Mouse (Mus musculus) heart, adult 8-10 months (tissue): ENCODE measurements around the gene Klk13. TPM values are rescaled to one million over a fixed set of nuclear protein-coding genes. Genes with fewer than 3 reads are reported as not detected.
"Not testable (repeated sequence)": the region's sequence is repeated elsewhere in the genome, so short reads cannot be mapped to it uniquely, and the experiment has no call there.

Source experiments
- DNase-seq: peaks from one replicate; pipeline ENCODE4 v3.0.0; 2022; ENCODE audit warnings: low spot score
- total RNA-seq, 4 experiments: library from RNA; stranded (reverse); gene quantifications; 2 replicates each; pipeline ENCODE4 v1.2.4; 2022

Klk13 gene
- total RNA-seq = not detected

DNA sequence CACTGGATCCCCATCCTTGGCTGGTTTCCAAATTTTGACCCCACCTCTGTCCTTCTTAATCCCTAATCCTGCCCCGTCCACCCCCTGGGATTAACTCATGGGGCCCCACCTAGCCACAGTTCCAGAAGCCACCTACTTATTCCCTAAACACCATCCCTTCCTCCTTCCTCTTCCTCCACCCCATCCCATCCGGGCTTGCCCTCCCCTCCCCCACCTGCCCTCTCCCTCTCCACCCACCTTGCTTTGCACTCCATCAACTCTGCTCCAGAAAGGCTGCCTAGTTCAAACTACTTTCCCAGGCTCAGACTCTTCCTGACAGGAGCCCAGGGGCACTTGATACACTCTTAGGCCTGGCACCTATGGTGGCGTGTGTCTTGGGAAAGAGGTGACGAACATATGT lies at the start of gene Klk13:
Gene Klk13 (plus strand): TSS at position 301 of the 400 bp plus-strand sequence.
- no peak for DNase-seq

DNA sequence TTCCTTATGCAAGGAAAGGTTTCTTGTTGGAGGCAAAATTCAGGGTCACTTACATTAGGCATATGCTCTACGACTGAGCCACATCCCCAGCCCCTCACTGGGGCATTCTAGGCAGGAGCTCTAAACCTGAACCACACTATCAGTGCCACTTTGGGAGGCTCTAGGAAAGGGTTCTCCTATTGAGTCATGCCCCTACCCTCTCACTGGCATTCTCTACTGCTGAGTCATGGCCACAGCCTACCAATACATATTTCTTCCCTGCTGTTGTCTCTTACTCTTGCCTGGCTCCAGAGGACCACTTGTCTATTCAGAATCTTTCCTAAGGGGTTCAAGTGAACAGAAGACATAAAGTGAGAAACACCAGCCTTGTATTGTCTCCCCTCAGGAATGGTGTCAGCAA lies 49.6 kb upstream of the Klk13 start:
- no peak for DNase-seq

DNA sequence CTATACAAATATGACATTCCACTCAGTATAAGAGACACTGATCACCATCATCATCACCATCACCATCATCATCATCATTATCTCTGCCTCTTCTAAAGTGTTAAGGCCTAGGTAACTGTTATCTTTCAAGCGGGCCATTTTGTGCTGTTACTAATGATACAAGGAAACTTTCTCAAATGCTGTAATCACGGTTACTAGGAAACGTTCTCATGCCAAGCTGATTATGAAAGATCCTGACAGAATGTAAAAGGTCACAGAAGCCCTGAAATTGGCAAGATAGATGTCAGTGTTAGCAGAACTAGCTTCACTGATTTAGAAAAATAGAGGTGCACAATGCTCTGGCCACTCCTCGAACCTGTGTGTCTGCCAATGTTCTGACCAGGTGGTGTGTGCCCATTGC lies 45.1 kb upstream of the Klk13 start:
- DNase-seq = not testable (repeated sequence)

DNA sequence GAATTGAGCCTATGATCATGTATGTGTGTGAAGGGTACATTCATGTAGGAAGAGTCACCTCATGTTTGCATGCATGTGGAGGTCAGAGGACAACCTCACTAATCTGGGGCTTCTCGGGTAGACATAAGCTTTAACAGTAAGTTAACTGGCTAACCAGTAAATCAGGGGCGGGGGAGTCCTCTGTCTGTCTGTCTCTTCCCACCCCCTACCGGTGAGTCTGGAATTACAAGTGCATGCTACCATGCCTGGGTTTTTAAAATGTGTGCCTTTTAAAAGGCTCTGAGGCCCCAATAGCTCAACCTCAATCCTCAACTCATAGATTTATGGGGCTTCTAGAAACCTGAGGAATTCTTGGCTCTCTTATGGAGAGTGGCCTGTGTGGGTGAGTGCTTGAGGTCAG lies 43.8 kb upstream of the Klk13 start:
- no peak for DNase-seq

DNA sequence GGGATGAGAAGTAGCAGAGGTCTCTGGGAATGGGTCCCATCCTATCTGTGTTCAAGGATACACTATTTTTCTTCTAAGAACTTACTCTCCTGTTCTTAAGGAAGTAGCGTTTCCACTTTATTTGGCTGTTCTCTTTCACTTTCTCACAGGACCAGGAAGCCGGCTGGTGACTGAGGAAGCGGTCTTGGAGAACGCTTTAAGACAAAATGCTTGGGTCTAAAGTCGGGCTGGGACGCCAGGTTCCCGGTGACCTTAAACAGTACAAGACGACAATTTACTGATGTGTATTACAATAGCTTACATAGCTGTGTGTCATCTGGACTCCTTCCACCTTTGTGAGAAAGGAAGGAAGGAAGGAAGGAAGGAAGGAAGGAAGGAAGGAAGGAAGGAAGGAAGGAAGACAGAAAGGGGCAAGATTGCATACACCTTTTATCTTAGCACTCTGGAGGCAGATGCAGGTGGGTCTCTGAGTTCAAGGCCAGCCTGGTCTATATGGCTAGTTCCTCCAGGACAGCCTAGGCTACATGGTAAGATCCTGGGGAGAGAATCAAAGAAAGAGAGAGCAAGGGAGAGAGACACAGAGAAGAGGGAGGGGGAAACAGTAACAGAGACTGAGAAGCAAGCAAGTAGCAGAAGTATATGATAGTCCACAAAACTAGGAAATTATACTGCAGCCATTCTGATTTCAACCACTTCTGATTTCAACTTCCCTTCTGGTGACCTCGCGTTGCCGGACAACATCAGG lies 41.1 kb upstream of the Klk13 start:
- DNase-seq = no peak

DNA sequence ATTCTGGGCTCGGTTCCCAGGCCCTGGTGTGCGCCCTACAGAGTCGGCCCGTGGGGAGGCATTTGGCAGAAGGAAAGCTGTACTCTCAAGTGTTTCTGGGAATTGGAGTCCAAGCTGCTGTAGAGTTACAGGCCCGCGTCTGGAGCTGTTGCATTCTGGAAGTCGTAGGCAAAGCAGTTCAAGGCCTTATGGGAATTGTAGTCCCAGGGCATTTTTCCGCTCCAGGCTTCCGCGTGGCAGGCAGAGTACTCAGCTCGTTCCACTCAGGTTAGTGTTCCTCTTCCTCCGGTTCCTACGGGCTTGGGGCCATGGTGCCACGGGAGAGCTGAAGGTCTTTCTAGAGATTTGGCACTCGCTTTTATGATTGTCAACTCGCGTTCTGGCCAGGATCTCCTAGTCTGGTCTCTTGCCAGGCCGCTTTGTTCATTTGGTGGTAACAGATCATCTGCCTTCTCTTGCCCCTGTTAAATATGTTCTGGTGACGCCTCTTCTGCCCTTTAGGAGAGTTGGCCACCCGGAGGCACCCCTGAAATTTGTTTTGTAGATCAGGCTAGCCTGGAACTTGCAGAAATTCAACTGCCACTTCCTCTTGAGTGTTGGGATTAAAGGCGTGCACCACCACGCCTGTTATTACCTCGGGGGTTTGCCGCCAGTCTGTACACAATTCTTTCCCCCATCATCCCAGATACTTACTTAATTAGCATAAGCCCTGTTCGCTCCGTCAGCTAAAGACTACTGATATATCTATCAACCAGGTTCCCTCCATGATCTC lies 40.4 kb upstream of the Klk13 start, which contains the start of gene Ctu1:
Gene Ctu1 (plus strand): TSS at position 208 of the 772 bp plus-strand sequence.
- DNase-seq = peak; percentile 97

DNA sequence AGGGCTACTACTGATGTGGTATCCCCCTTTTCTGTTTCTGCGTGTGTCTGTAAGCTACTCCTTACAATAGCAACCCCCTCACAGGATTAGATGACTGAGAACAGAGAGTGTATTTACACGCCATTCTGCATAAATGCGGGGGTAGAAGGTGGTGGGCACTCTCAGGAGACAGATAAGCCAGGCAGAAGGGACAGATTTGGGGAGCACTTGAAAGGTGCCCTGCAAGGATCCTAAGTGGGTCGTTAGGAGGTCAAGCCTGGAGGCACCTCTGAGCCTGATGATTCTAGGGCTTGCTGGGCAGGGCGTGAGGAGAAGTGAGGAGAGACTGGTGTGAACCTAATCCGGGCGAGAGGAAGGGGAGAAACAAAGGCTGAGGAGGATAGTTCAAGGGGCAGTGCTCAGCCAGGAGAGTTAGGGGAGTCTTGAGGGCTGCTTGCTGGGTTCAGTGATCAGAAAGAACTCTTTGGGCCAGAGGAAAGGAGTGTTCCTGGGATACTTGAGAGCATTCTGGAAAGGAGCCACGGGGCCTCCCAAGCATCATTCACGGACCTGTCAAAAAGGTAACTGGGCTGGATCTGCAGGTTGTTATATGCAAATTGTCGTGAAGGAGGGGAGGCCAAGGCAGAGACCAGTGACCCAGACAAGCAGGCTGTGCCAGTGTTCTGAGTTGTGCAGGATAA lies 39.6 kb upstream of the Klk13 start:
- DNase-seq = no peak

DNA sequence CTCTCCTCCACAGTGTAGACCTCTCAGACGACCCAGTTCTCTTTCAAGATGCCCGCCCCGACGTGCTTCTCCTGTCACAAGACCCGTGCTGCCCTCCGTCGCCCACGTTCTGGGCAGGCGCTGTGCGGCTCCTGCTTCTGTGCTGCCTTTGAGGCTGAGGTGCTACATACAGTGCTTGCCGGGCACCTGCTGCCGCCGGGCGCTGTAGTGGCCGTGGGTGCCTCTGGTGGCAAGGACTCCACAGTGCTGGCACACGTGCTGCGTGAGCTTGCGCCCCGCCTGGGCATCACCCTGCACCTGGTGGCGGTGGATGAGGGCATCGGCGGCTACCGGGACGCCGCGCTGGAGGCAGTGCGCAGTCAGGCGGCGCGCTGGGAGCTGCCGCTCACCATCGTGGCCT lies 37.3 kb upstream of the Klk13 start:
- no peak for DNase-seq

DNA sequence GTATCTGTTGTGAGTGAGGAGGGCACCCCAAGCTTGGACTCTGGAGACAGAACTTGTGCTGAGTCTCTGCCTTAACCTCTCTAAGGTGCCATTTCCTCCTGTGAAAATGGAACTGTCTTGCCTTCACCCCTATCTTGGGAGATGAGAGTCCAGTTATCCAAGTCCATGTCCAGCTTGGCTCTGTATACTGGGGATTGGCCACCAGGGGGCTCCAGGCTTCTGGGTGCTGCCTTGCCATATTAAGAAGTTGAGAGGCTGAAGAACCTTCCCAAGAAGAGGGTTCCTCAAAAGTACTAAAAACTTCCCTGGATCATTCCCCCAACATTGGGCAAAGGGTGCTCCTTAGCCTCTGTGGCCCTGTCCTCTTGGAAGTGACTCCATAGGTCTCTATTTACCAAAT lies 33.9 kb upstream of the Klk13 start:
- no peak for DNase-seq

DNA sequence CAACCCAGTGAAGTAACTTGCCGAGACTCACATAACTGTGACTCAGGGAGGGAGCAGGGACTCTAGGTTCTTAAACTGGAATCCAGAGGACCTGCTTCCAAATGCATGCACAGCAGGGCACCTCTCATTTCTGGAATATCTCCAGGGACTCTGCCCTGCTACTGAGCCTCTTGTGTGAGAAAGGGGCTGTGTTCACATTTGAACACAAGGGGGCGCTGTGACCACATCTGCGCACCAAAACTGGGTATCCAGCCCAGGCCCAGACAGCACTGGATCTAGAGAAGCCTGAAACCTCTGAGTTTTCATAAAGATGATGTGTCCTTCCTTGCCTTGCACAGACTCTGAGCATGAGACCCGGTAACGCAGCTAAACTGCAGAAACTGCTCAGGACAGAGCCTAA lies 31.4 kb upstream of the Klk13 start:
- peak; percentile 58 for DNase-seq

DNA sequence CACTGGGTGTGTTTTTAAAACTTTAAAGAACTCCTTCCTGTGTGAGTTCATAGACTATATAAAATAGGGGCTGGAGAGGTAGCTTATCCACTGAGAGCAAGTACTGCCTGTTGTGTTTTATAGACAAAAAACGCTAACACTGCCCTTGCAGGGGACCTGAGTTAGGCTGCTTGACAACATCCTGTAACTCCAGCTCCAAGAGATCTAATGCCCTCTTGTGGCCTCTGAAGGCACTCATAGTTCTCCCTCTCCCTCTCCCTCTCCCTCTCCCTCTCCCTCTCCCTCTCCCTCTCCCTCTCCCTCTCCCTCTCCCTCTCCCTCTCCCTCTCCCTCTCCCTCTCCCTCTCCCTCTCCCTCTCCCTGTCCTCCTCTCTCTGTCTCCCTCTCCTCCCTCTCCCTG lies 29.9 kb upstream of the Klk13 start:
- not testable (repeated sequence) for DNase-seq

DNA sequence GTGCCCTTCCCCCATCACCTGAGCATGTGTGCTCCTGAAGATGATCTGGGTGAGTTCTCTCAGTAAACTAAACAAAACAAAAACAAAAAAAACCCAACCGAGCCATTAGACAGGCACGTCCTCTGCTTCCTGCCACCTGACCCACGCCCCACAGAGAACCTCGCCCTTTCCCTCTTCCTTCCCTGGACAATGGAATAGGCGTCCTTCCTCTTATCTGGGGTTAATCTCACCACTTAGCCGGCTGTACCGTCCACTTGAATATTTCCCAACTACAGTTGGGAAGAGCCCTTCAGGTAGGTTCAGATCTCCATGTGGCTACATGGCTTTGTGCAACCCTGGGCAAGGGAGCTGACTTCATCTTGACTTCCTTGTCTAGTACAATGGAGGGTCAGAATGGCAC lies 27.3 kb upstream of the Klk13 start:
- peak; percentile 41 for DNase-seq

DNA sequence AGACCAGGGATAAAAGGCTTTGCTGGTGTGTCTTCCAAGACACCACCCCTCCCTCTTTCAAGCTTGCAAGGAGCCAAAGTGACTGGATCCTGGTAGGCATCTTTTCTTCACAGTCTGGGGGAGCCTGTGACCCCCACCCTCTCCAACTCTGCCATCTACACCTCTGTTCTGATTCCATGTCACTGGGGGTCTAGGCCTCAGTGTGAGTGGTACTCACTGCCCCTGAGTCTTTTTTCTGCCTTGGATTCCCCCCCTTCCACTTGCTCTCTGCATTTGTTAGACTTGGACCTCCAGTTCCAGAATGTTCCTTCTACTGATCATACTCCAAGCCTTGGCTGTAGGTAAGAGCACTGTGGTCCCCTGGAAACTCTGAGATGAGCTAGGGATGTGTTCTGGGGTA lies 22.2 kb upstream of the Klk13 start, which contains the start of gene Klk14:
Gene Klk14 (plus strand): TSS at position 301 of the 400 bp plus-strand sequence.
- no peak for DNase-seq

DNA sequence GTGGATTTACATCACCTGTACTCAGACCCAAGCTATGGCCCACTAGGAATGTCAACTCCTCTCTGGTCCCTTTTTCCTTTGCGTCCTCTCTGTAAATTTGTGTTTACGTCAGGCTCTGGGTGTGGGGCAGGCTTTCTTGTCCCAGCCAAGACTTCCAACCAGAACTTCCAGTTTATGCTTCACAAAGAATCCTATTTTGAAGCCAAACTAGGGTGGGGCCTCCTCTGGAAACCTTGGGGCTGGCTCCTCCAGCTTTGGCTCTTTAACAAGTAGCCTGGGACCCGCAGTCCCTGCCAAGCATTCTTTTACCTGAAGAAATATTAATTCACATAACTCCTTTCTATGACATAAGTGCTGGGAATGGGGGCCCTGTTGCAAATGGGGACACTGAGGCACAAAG lies 2.3 kb upstream of the Klk13 start:
- DNase-seq = no peak

DNA sequence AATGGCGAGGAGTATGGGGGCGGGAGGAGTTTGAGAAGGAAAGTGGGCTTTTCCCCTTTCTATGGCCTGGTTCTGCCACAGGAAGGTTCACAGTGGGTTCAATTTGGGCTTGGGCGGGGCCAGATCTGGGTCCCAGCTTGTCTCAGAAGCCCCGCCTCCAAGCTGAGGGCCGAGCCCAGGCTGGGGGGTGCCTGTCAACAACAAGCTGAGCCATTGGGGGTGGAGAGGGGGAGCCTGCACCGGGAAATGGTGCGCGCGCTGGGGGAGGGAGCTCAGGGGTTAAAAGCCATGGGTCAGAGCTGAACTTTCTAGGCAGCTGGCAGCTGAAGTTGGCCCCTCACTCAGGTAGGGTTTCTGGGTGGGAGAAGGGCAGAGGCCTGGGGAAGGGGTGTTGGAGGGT lies 550 bp downstream of the Klk13 start:
- no peak for DNase-seq

DNA sequence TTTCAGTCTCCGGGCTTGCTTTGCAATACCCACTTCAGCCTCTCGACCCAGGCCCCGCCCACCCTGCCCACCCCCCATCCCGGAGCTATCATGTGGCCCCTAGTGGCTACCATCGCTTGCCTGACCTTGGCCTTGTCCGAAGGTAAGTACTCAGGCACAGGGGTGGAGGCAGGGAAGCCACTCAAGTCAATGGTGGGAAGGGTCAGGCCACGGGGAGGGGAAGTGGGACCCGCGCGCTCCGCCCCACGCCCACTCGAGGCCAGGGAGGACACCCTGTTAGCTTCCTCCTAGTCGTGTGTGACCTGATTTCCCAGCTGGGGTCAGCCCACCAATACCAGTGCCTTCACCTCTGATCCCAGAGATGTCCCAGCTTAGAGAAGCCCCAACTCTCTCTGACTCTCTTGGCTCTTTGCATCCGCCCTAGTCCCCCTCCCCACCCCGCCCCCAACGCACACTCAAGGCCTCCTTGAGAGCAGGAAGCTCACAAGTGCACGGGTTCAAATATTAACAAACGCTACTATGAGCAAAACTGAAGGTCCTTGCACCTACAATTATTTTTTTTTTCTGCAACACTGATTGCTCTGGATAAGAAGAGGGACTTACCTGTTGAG lies 1.5 kb downstream of the Klk13 start:
- no peak for DNase-seq

DNA sequence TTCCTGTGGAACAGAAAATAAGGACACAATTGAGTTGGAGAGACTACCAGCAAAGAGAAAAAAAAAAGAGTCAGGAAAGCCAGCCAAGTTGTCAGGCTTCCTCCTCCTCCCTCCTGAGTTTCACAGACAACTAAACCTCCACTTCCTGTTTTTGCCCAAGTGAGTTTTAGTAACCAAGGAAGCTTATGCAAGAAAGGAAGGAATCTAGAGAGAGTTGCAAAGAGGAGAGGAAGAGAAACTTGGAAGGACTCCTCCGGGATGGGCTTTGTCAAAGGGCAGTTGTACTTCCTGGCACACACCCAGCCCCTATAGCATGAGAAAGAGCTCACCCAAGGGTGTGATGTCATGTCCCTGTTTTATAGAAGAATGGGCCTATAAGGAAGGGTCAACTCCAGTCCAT lies 35.4 kb downstream of the Klk13 start:
- DNase-seq = peak; percentile 74

DNA sequence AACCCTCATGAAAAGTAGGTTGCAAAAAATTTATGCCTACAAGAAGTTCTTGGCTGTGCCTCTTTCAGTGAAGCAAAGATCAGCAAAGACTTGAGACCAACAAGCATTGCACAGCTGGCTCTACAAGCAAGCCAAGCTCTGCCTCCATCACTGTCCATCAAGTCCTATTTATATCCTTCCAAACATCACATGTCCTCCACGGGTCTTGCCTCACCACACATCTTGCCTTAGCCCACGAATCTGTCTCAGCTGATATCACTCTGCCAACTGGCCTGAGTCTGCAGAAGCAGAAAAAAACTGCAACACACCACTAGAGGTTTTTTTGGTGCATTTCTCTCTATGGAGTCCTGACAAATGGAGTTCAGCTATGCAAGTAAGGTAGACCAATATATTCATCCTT lies 40.4 kb downstream of the Klk13 start:
- DNase-seq = no peak

DNA sequence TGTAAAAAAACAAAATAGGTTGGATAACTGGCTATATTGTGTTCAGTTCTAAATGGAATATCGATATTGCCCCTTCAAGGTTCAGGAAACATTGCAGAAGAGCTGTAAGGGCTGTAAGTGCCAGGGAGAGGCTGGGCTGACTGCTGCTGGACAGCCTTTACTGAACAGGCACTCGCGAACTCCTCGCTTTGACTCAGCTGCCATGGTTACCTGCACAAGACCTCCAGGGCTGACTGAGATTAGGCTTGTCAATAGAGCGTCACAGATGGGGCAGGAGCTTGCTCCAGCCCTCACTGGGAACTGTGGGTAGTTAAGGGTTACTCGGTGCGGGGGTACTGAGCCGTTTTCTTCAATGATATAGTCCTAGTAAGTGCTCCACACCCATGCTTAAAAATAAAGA lies 54.1 kb downstream of the Klk13 start:
- no peak for DNase-seq

DNA sequence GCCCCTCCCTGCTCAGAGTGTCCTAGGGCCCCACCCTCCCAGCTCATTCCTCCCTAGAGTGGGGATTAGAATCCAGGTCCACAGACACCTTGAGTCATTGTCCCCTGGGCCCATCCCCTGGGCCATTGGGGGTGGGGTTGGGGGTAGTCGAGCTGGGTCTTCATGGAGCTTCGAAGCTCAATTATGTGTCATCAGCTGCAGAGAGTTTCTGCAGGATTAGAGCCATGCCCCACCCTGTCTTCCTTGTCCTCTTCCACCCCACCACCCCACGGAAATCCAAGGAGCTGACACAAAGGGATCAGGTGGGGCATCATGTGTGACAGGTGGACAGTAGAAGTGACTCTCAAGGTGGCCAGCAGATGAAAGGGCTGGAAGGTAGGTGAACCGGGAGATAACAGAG lies 56.2 kb downstream of the Klk13 start, which contains the start of gene Klk12:
Gene Klk12 (plus strand): TSS at position 301 of the 400 bp plus-strand sequence.
- no peak for DNase-seq

DNA sequence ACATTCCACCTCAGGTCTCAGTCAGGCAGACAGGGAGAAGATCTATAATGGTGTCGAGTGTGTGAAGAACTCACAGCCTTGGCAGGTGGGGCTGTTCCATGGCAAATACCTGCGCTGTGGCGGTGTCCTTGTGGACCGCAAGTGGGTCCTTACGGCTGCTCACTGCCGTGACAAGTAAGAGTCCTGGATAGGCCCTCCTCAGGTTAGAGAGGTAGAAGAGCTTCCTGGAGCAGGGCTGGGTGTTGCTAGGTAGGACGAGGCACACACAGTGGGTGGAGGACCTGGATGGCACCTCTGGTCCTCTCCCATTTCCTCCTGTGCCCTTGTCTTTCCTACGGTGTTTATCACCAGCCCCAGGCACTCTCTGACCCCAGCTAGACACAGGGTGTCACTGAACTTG lies 57.3 kb downstream of the Klk13 start:
- DNase-seq = no peak

DNA sequence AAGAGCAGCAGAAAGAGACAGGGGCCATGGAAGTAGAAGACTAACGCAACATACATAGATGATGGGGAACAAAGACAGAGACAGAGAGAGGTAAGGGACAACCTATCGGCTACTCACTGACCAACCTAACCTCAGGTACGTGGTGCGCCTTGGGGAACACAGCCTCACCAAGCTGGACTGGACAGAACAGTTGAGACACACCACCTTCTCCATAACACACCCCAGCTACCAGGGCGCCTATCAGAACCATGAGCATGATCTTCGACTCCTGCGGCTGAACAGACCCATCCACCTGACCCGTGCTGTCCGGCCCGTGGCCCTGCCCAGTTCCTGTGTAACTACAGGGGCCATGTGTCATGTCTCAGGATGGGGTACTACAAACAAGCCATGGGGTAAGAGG lies 58.3 kb downstream of the Klk13 start:
- DNase-seq = no peak
